Mouse (Mus musculus) MEL (cell line): ENCODE data around the gene Hist1h2bh.

ENCODE experiments used
- BHLHE40 ChIP-seq: IDR thresholded peaks from 2 replicates; pipeline ENCODE4 v1.6.1; 2012; ENCODE audit warnings: low read depth, mild to moderate bottlenecking, inconsistent platforms, low read length, improper control_type of control experiment, borderline replicate concordance
- CHD2 ChIP-seq: IDR thresholded peaks from 2 replicates; pipeline ENCODE4 v1.6.1; 2011; ENCODE audit warnings: low read length, improper control_type of control experiment
- CTCF ChIP-seq, 3 experiments: IDR thresholded peaks in 2 of 3; conservative IDR thresholded peaks in 1 of 3; 2 replicates each; pipeline ENCODE4 v1.5.1; 2011 to 2012; ENCODE audit warnings: low read length in 3 of 3, low read depth in 2 of 3, mild to moderate bottlenecking in 2 of 3, improper control_type of control experiment in 1 of 3, inconsistent platforms in 1 of 3, mixed read lengths in 1 of 3, moderate library complexity in 1 of 3; ENCODE audit not compliant: control insufficient read depth in 1 of 3, insufficient read depth in 1 of 3, poor library complexity in 1 of 3, severe bottlenecking in 1 of 3
- EP300 ChIP-seq, 2 experiments: IDR thresholded peaks; 2 replicates each; pipeline ENCODE4 v1.6.1; 2011; ENCODE audit warnings: improper control_type of control experiment in 2 of 2, low read length in 2 of 2, low read depth in 1 of 2, mild to moderate bottlenecking in 1 of 2
- JUND ChIP-seq: IDR thresholded peaks from 2 replicates; pipeline ENCODE4 v1.6.1; 2011; ENCODE audit warnings: low read depth, mild to moderate bottlenecking, improper control_type of control experiment, low read length
- MAFK ChIP-seq: IDR thresholded peaks from 2 replicates; pipeline ENCODE4 v1.6.1; 2011; ENCODE audit warnings: low read depth, mild to moderate bottlenecking, low read length, improper control_type of control experiment, borderline replicate concordance
- MAX ChIP-seq: IDR thresholded peaks from 2 replicates; pipeline ENCODE4 v1.6.1; 2011; ENCODE audit warnings: low read length, improper control_type of control experiment
- MXI1 ChIP-seq: IDR thresholded peaks from 2 replicates; pipeline ENCODE4 v1.6.1; 2011; ENCODE audit warnings: mild to moderate bottlenecking, low read depth, low read length, improper control_type of control experiment
- NELFE ChIP-seq: IDR thresholded peaks from 2 replicates; pipeline ENCODE4 v1.6.1; 2011; ENCODE audit warnings: low read depth, low read length, improper control_type of control experiment
- NRF1 ChIP-seq: IDR thresholded peaks from 2 replicates; pipeline ENCODE4 v1.6.1; 2014; ENCODE audit warnings: low read depth, mild to moderate bottlenecking, inconsistent platforms, low read length, improper control_type of control experiment, moderate library complexity; ENCODE audit not compliant: poor library complexity, insufficient read depth, severe bottlenecking
- POLR2A ChIP-seq, 2 experiments: IDR thresholded peaks; 2 replicates each; pipeline ENCODE4 v1.6.1; 2011 to 2012; ENCODE audit warnings: low read length in 2 of 2, mild to moderate bottlenecking in 2 of 2, control low read depth in 1 of 2, improper control_type of control experiment in 1 of 2, low read depth in 1 of 2, moderate library complexity in 1 of 2; ENCODE audit not compliant: control insufficient read depth in 1 of 2, insufficient read depth in 1 of 2, poor library complexity in 1 of 2
- SIN3A ChIP-seq: IDR thresholded peaks from 2 replicates; pipeline ENCODE4 v1.6.1; 2012; ENCODE audit warnings: low read length, improper control_type of control experiment, inconsistent platforms
- TBP ChIP-seq: IDR thresholded peaks from 2 replicates; pipeline ENCODE4 v1.8.0; 2011; ENCODE audit warnings: low read depth, low read length, improper control_type of control experiment
- ZMIZ1 ChIP-seq: IDR thresholded peaks from 2 replicates; pipeline ENCODE4 v1.6.1; 2012; ENCODE audit warnings: low read depth, mild to moderate bottlenecking, inconsistent platforms, low read length, improper control_type of control experiment, moderate library complexity

GRCm38 (mm10) chr13:23552962-23553361, 9.8 kb upstream of the Hist1h2bh start, which contains the start of gene Hist1h1d:
- TF ChIP-seq POLR2A (IDR thresholded peaks at IDR 0.05; ENCODE audit: control insufficient read depth in 1 of 2, insufficient read depth in 1 of 2, low read depth in 1 of 2, low read length in 2 of 2, poor library complexity in 1 of 2), result no peak
- no peak for TF ChIP-seq NELFE
- TF ChIP-seq JUND, result no peak
- no peak for TF ChIP-seq MXI1
- no peak for TF ChIP-seq TBP
- TF ChIP-seq CTCF (IDR thresholded peaks at IDR 0.05 in 2 of 3, conservative IDR thresholded peaks at IDR 0.05 in 1 of 3; ENCODE audit: control insufficient read depth in 1 of 3, insufficient read depth in 1 of 3, low read depth in 2 of 3, low read length in 3 of 3, poor library complexity in 1 of 3, severe bottlenecking in 1 of 3), result no peak
- no peak for TF ChIP-seq MAFK
- no peak for TF ChIP-seq MAX
- no peak for TF ChIP-seq EP300 (IDR thresholded peaks at IDR 0.05; ENCODE audit: low read depth in 1 of 2, low read length in 2 of 2)
- TF ChIP-seq SIN3A, result no peak
- no peak for TF ChIP-seq NRF1
- TF ChIP-seq ZMIZ1, result no peak
- TF ChIP-seq BHLHE40, result no peak
- TF ChIP-seq CHD2, result no peak
